Mouse (Mus musculus): Measurements from ENCODE around the gene Slc4a3. TPM values are rescaled to one million over a fixed set of nuclear protein-coding genes. Genes with fewer than 3 reads are reported as not detected.

The Slc4a3 gene
- 0.21 TPM in 1 of 3 replicates, not detected in the others for total RNA-seq (2017)

DNA sequence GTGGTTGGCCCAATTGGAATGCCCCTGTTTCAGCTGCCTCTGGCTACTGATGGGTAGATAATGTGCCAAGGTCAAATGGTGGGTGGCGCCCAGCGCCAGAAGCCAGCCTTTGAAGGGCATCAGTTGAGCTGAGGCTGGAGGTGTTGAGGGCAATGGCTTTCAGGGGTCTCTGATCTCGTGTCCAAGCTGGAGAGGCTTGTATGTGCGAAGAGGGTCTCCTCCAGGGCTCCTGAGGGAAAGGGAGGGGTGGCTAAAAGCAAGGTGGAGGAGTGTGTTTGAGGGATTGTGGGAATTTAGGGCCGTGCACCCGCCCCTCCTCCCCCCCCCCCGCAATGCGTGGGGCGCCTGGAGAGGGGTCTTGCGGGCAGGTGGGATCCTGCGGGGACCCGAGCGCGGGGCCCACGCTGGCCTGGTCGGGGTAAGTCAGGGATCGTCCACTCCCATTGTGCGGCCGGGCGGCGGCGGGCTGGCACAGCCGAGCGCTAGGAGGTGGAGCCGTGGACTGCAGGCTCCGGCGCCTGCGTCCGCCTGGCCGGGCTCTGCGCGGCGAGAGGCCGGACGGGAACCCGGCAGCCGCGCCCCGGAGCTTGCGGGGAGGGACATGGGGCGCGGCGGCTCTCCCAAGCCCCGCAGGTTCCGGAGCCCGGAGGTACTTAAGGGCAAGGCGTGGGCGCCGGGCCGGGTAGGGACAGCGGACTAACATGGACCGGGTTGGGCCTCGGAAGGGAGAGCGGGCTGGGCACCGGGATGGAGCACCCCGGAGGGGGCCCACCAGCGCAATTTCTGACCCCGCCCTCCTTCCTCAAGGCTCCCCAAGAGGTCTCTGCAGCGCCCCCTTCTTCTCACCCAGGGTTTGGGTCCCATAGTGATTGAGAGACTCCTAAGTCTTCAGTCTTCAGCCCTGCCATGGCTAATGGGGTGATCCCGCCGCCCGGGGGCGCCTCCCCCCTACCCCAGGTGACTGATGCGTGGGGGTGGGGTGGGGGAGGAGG is at the start of gene Slc4a3:
Gene Slc4a3, plus strand, starts transcription at position 302 of the 992 bp plus-strand sequence.
- no peak for ATAC-seq (replicated peaks; ENCODE audit: insufficient number of reproducible peaks, low FRiP score, low TSS enrichment, poor library complexity, severe bottlenecking)

GRCm38 (mm10) chr1:75498897-75499296 is 47.2 kb upstream of the Slc4a3 start:
- no peak for ATAC-seq (replicated peaks; ENCODE audit: insufficient number of reproducible peaks, low FRiP score, low TSS enrichment, poor library complexity, severe bottlenecking)

GRCm38 (mm10) chr1:75499441-75499840 is 46.6 kb upstream of the Slc4a3 start:
- ATAC-seq (replicated peaks; ENCODE audit: insufficient number of reproducible peaks, low FRiP score, low TSS enrichment, poor library complexity, severe bottlenecking), result no peak

DNA sequence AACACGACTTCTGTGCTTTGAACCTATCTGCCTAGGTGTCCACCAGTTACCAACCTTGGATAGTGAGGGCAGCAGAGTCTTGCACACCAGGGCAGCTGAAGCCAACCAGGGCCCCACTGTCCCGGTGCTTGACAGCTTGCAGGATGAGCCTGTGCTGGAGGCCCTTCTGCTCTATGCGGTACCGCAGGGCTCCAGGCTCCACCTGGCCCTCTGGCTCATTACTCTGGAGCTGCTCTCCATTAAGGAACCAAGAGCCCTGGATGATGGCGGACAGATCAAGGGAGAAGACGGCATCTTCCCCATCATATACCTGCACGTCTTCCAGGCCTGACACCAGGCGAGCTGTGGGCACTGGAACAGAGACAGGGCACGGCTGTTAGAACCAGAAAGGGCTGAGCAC is 44.2 kb upstream of the Slc4a3 start:
- no peak for ATAC-seq (replicated peaks; ENCODE audit: insufficient number of reproducible peaks, low FRiP score, low TSS enrichment, poor library complexity, severe bottlenecking)

GRCm38 (mm10) chr1:75502945-75503650 is 43.0 kb upstream of the Slc4a3 start:
- ATAC-seq (replicated peaks; ENCODE audit: insufficient number of reproducible peaks, low FRiP score, low TSS enrichment, poor library complexity, severe bottlenecking), result no peak

DNA sequence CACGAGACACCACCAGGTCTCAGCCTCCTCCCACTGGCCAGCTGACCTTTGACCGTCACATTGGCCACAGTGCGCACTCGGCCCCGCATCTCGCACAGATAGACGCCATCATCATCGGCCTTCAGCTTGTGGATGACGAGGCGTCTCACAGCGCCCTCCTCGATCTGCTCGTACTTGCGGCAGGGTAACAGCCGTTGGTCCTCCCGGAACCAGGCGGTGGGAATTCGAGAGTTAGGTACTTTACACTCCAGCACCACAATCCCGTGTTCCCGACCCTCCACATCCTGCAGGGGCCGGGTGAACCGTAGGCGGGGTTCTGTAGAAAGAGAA is 42.5 kb upstream of the Slc4a3 start:
- ATAC-seq (replicated peaks; ENCODE audit: insufficient number of reproducible peaks, low FRiP score, low TSS enrichment, poor library complexity, severe bottlenecking), result no peak

- ATAC-seq (replicated peaks; ENCODE audit: insufficient number of reproducible peaks, low FRiP score, low TSS enrichment, poor library complexity, severe bottlenecking), result no peak
These were observed 41.6 kb upstream of the Slc4a3 start for GRCm38 (mm10) chr1:75504256-75505045.

GRCm38 (mm10) chr1:75505159-75505955 is 40.7 kb upstream of the Slc4a3 start:
- ATAC-seq (replicated peaks; ENCODE audit: insufficient number of reproducible peaks, low FRiP score, low TSS enrichment, poor library complexity, severe bottlenecking), result no peak

GRCm38 (mm10) chr1:75505956-75506831 is 39.9 kb upstream of the Slc4a3 start, which contains the start of gene Obsl1:
Obsl1 (minus strand) TSS chr1:75506452.
- no peak for ATAC-seq (replicated peaks; ENCODE audit: insufficient number of reproducible peaks, low FRiP score, low TSS enrichment, poor library complexity, severe bottlenecking)

- ATAC-seq (replicated peaks; ENCODE audit: insufficient number of reproducible peaks, low FRiP score, low TSS enrichment, poor library complexity, severe bottlenecking), result no peak
These were observed 39.1 kb upstream of the Slc4a3 start, which contains the start of gene Inha for GRCm38 (mm10) chr1:75507006-75507405. Inha (plus strand) TSS chr1:75507077.

GRCm38 (mm10) chr1:75509586-75509985 is 36.5 kb upstream of the Slc4a3 start:
- ATAC-seq (replicated peaks; ENCODE audit: insufficient number of reproducible peaks, low FRiP score, low TSS enrichment, poor library complexity, severe bottlenecking), result no peak; the same call in 1 of the 2 replicates

- no peak for ATAC-seq (replicated peaks; ENCODE audit: insufficient number of reproducible peaks, low FRiP score, low TSS enrichment, poor library complexity, severe bottlenecking)
These were observed 35.9 kb upstream of the Slc4a3 start for GRCm38 (mm10) chr1:75510154-75510553.

GRCm38 (mm10) chr1:75511437-75512210 is 34.4 kb upstream of the Slc4a3 start:
- no peak for ATAC-seq (replicated peaks; ENCODE audit: insufficient number of reproducible peaks, low FRiP score, low TSS enrichment, poor library complexity, severe bottlenecking)

DNA sequence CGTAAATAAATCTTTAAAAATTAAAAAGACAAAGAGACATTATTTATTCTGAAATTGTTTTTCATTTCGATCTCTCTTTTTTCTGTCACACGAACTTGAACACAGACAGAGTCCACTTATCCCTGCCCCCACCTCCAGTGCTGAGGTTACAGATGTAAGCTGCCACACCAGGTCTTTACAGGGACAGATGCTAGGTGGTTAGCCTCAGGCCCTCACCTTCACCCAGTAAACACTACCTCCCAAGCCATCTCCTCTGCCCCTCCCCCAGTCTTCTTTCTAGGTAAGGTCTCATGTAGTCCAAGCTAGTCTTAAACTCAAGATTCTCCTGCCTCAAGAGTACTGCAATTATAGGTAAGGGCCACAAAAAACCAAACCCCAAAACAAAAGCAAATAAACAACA is 33.5 kb upstream of the Slc4a3 start:
- no peak for ATAC-seq (replicated peaks; ENCODE audit: insufficient number of reproducible peaks, low FRiP score, low TSS enrichment, poor library complexity, severe bottlenecking)

- ATAC-seq (replicated peaks; ENCODE audit: insufficient number of reproducible peaks, low FRiP score, low TSS enrichment, poor library complexity, severe bottlenecking), result no peak
These were observed 29.2 kb upstream of the Slc4a3 start for GRCm38 (mm10) chr1:75516703-75517380.

DNA sequence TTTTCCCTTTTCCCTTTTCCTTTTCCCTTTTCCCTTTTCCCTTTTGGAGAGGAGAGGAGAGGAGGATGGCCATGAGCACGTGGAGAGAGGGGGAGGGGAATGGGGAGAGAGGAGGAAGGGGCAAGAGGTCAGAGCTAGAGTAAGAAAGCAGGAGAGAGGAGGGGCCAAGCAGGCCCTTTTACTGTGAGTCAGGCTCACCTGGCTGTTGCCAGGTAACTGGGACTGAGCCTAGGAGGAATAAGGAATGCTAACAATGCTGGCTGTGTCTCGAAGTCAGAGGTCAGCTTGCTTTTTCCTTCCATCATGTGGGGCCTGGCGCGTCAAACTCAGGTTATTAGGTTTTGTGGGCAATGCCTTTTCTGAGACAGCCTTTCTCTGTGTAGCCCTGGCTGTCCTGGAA is 28.1 kb upstream of the Slc4a3 start:
- no peak for ATAC-seq (replicated peaks; ENCODE audit: insufficient number of reproducible peaks, low FRiP score, low TSS enrichment, poor library complexity, severe bottlenecking)
